Mouse (Mus musculus): ENCODE measurements at regions not wholly inside any gene's neighbourhood (a gene's known extent, or its start where the extent isn't known, plus 50 kb on each side); places are given as distances from the start of the nearest gene placed in this dataset.

- no peak for DNase-seq (ENCODE audit: low spot score in 2 of 2)
Observed at GRCm38 (mm10) chr1:191486766-191487165, 83.7 kb upstream of the Ppp2r5a start.

GRCm38 (mm10) chr1:191484726-191485425 lies 81.8 kb upstream of the Ppp2r5a start:
- DNase-seq (ENCODE audit: low spot score in 2 of 2) = peak; percentile 29 to 59

GRCm38 (mm10) chr1:191479906-191480379 lies 76.9 kb upstream of the Ppp2r5a start:
- DNase-seq (ENCODE audit: low spot score in 2 of 2) = no peak

- no peak for DNase-seq (ENCODE audit: low spot score in 2 of 2)
Observed at GRCm38 (mm10) chr1:191472551-191472950, 69.5 kb upstream of the Ppp2r5a start.

- no peak for DNase-seq (ENCODE audit: low spot score in 2 of 2)
Observed at GRCm38 (mm10) chr1:191471489-191471888, 68.4 kb upstream of the Ppp2r5a start.

GRCm38 (mm10) chr1:191470190-191470985 lies 67.3 kb upstream of the Ppp2r5a start:
- peak; percentile 59 to 69 for DNase-seq (ENCODE audit: low spot score in 2 of 2)

GRCm38 (mm10) chr1:191468837-191469529 lies 65.9 kb upstream of the Ppp2r5a start:
- no peak for DNase-seq (ENCODE audit: low spot score in 2 of 2)

GRCm38 (mm10) chr1:191466261-191466660 lies 63.2 kb upstream of the Ppp2r5a start:
- no peak for DNase-seq (ENCODE audit: low spot score in 2 of 2)

GRCm38 (mm10) chr1:191465723-191466122 lies 62.7 kb upstream of the Ppp2r5a start:
- no peak for DNase-seq (ENCODE audit: low spot score in 2 of 2)

GRCm38 (mm10) chr1:191465170-191465569 lies 62.1 kb upstream of the Ppp2r5a start:
- DNase-seq (ENCODE audit: low spot score in 2 of 2) = no peak

- no peak for DNase-seq (ENCODE audit: low spot score in 2 of 2)
Observed at GRCm38 (mm10) chr1:191461811-191462491, 58.9 kb upstream of the Ppp2r5a start.

GRCm38 (mm10) chr1:191459066-191459465 lies 56.0 kb upstream of the Ppp2r5a start:
- no peak for DNase-seq (ENCODE audit: low spot score in 2 of 2)

GRCm38 (mm10) chr1:191458292-191458691 lies 55.2 kb upstream of the Ppp2r5a start:
- no peak for DNase-seq (ENCODE audit: low spot score in 2 of 2)

- no peak for DNase-seq (ENCODE audit: low spot score in 2 of 2)
Observed at GRCm38 (mm10) chr1:191457103-191457502, 54.0 kb upstream of the Ppp2r5a start.

GRCm38 (mm10) chr1:191454604-191455003 lies 51.5 kb upstream of the Ppp2r5a start:
- no peak for DNase-seq (ENCODE audit: low spot score in 2 of 2)

- DNase-seq (ENCODE audit: low spot score in 2 of 2) = no peak
Observed at GRCm38 (mm10) chr1:191453589-191453988, 50.5 kb upstream of the Ppp2r5a start.

All from left cerebral cortex, adult 18-20 months (tissue).